Mouse (Mus musculus): ENCODE results near the gene Sgk2. TPM values are rescaled to one million over a fixed set of nuclear protein-coding genes. Genes with fewer than 3 reads are reported as not detected.
A peak's percentile ranks its signal among the peaks of the same experiment; 100 is the strongest.
"Not testable (repeated sequence)": the region's sequence is repeated elsewhere in the genome, so short reads cannot be mapped to it uniquely, and the experiment has no call there.

Gene Sgk2
- polyA plus RNA-seq, 3 experiments from 2014 or later = not detected

DNA sequence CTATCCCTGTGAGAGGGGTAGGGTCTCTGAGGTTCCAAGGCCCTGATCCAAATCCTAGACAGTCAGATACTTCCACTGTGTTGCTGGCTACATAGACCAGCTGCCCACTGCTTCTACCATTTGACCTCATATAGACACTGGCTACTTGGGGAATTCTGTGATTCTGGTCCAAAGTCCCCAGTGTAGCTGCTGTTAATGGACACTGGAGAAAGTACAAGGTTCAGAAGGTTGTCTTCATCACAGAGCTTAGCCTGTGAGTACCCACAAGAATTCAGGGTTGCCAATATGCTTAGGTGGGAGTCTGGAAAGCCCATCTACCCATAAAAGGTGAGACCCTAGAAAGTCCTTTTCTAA, 4.9 kb downstream of the Sgk2 start:
- no peak for ATAC-seq

DNA sequence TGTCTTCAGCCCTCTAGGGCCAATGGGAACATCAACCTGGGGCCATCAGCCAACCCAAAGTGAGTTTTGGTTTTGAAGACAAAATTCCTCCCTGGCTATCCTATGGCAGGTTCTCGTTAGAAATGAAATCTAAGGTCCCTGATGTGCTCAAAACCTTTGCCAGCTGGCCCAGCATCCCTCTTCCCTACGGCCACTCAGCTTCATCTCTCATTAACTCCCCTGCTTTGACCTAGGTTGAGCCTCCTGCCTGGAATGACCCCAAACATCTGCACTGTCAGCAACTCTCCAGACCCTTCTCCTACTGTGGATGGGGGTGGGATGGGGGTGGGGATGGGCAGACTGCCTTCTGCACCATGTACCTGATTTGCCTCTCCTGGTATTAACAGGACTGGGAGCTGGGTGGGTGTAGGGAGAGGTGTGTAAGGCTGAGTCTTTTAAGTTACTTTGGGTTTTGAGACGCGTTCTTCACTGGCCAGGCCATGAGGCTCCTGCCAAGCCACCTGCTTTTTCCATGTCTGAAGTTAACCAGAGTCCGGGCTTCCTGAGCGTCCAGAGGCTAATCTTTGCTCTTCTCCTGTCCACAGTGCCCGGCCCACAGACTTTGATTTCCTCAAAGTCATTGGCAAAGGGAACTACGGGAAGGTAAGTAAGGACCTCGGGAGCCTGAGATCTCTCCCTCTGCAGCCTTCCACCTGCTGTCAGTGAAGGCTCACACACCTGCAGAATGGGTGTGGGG, 6.9 kb downstream of the Sgk2 start:
- no peak for ATAC-seq

DNA sequence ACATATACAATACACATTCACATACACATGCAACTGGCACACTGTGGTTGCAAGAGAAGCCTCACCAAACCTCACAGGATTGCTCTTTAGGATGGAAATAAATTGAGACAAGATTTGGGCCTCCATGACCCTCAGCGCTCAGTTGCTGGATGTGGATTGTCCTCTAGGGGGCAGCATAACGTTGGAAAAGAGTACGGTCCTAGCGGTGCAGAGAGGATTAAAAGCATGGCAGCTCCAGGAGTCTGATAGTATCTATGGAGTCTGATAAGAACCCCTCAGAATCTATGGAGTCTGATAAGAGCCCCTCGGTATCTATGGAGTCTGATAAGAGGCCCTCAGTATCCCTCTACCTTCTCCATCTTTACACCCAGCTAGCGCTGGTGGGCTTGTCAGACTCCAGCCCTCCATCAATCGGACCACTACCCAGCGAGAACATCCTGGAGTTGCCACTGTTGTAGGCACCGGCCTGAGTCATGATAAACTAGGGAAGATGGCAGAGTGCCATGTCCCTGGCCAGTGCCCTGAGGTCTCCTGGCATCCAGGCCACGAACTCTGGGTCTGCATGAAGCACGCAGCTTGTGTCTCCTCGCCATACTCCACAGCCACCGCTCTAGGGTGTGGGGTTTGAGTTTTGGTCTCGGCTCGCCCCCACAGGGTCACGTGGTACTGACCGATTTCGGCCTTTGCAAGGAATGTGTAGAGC, 11.5 kb downstream of the Sgk2 start:
- peak; percentile 58 for ATAC-seq

DNA sequence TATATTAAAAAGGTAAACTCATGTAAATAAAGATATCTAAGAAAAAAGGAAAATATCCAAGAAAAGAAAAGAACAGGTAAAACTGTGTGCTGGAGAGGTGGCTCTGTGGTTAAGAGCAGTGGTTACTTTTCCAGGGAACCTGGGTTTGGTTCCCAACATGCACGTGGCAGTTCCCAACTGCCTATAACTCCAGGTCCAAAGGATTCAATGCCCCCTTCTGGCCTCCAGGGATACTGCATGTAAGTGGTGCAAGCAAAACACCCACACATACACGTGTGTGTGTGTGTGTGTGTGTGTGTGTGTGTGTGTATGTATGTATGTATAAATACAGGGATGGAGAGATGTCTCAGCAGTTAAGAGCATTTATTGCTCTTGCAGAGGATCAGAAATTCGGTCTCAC, 12.6 kb downstream of the Sgk2 start:
- no peak for ATAC-seq

DNA sequence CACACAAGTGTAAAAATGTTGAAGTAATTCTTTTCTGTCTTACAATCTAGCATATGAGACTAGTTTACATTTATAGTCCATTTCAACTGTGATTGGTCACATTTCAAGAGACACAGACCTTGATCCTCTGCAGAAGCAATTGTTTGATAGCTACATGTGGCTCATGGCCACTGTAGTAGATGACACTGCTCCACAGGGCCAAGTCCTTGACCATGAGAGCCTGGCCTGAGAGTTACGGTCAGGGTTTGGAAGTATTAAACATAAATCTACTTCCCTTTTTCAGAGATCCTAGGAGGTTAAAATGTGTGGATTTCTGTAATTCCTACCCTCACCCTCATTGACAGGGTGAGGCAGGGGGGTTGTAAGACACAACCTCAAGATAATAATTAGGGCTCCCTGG, 13.9 kb downstream of the Sgk2 start:
- no peak for ATAC-seq

DNA sequence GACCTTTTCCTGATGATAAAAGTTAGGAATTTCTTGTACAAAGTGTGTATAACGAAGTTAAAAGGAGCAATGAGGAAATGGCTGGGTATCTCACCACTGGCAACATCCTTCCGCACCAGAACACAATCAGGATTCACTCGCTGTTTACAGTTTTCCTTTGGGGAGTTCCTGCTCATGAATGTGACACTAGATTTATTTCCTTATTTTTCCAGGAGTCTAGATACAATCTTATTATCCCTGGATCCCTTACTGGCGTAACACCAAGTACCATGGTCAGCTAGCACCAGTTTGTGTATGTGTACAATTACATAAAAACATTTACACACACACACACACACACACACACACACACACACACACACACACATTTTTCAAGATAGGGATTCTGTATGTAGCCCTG, 20.2 kb downstream of the Sgk2 start:
- ATAC-seq = no peak

DNA sequence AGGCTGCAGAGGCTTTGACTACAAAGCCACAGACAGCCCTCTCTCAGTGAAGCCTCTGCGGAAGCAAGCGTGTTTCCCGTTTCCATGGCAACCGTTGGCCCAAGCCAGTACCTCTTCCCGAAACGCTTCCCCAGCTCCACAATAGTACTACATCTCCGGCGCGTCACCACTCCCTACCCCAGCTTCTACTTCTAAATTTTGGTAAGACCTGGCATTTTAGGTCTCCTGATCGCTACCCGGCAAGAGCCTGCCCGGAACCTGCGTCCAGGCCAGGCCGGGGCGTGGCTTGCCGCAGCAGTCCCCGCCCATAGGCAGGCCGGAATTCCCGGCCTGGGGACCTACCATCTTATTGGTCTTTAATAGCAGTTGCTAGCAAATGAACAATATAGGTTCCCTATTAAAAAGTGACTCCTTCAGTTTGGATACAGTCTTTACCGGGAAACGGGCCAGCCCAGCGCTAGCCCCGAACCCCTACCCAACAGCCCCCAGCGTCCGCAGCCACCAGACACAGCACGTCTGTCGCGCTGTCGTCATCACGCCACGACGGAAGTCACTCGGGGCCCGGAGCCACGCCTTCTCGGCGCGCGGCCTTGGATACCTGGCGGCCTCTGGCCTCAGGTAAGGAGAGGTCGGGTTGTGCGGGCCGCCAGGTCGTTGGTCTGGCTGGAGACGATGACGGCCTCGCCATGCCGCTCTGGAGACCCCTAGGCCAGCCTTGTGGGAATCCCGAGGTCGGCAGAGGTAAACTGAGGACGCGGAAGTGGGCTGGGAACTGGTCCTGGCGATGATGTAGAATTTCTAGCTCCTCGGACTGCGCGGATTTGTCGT, 30.0 kb downstream of the Sgk2 start, which contains the start of gene Ift52:
Ift52 (plus strand) TSS at position 439 of the 828 bp plus-strand sequence.
- ATAC-seq = peak; percentile 90

DNA sequence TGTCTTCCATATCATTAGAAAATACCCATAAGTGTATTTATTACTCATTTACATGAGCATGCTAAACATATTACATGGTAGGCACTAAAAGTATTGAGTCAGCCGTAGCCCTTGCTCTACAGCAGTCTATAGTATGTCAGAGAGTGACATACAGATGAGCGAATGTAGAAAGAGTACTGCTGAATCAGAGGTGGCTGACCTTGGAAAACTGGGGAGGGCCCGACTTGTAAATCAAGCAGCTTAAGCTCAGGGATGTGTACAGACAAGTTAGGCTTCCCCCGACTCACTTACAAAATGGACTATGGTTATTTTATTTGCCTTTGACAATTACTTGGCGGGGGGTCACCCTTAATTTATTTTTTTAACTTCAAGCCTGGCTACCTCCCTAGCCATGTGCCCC, 44.2 kb downstream of the Sgk2 start:
- ATAC-seq = no peak

DNA sequence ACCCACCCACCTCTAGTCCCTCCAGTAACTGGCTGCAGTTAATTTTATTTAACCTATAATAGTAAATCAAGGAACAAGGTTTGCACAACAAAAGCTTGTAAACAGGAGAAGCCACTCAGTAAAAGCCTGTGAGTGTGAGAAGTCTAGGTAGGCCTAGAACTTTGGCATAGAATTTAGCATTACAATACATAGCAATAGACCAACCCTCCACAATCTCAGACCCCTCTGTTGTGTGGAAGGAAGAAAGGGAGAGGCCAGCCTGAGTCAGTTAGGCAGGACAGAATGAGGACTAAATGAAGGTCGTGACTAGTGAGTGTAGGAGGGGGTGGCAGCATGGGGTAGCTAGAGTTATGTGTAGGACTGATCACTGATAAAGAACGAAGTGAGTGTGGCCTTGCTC, 44.6 kb downstream of the Sgk2 start:
- ATAC-seq = no peak

DNA sequence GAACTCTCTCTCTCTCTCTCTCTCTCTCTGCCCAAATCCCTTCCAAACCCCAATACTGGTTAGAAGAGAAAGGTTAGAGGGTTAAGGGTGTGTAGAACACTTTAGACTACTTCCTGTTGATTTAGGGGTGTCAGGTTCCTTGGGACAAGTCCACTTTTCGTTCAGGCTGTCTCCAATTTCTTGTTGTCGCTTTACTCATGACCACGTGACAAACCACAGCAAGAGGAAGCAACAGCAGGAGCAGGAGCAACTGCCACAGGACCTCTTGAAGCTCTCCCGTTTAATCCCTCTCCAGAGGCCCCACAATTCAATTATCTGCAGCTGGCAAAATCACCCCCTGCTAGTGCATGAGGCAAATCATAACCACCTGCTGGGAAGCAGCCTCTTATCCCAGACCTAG, 45.5 kb downstream of the Sgk2 start:
- ATAC-seq = no peak

DNA sequence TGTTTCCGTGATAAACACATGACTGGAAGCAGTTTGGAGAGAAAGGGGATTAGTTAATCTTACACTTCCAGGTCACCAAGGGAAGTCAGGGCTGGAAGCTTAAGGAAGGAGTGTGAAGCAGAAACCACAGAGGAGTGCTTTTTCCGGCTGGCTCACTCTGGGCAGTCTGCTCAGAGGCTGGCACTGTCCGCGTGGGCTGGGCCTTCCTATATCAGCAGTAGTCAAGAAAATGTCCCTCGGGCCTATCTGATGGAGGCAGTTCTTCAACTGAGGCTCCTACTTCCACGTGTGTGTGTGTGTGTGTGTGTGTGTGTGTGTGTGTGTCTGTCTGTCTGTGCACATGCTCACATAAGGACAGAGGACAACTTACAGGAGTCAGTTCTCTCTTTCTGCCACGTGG, 52.8 kb downstream of the Sgk2 start:
- no peak for ATAC-seq

DNA sequence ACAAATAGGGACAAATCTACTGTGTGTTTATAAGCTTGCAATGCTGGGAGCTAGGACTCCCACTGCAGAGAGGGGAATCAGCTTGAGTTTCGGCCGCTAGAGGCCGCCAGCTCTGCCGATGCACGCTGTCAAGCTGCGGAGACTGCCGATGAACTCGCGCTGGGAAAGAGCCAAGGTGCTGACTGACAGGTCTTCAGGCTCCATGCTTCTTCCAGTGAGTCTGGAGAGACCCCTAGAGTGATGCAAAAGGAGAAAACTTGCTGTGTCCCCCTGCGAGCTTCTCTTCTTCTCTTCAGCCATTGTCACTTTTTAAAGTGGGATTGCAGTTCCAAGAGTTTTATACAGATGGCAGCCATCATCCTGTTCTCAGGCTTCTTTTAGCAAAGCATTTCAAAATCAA, 61.0 kb downstream of the Sgk2 start:
- peak; percentile 82 for ATAC-seq

DNA sequence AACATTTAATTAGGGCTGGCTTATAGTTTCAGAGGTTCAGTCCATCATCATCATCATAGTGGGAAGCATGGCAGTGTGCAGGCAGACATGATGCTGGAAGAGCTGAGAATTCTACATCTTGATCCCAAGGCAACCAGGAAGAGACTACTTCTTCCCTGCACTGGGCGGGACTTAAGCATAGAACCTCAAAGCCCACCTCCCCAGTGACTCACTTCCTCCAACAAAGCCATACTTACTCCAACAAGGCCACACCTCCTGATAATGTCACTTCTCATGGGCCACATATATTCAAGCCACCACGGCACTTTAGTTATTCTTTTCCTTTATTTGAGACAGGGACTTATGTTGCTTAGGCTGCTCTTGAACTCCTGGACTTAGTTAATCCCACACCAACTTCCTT, 62.0 kb downstream of the Sgk2 start:
- no peak for ATAC-seq

DNA sequence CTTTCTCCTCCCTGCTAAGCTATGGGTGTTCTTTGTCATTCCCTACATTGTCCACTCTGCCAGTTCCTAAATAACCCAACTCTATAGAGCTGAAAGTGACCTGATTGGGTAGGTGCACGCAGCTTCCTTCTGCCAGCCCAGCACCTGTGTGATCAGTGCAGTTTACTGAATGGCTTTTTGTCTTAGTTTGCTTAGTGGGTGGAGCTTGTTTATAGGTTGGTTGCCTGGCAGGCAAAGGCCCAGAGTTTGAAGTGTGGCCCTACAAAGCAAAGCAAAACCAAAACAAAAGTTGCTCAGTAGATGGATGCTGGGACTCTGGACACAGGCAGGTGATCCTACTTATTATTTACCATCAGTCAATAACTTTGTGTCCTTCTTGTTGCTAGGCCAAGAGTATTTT, 64.6 kb downstream of the Sgk2 start:
- ATAC-seq = no peak

DNA sequence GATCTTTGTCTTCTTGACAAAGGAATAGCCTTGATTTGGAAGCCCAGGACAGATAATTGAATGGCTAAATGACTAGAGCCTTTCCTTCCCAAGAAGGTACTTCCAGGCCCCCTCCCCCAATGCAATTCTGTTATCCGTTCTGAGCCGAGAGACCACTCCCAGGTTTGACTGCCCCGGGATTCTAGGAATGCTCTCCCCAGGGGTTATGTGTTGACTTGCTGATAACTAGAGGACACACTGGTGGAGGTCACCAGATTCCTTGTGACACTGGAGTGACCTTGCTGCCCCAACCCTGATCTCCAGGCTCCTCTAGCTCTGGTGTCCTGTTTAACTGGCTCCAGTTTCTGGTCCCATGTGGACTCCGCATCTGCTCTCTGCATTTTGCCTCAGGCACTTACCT, 65.0 kb downstream of the Sgk2 start:
- no peak for ATAC-seq

DNA sequence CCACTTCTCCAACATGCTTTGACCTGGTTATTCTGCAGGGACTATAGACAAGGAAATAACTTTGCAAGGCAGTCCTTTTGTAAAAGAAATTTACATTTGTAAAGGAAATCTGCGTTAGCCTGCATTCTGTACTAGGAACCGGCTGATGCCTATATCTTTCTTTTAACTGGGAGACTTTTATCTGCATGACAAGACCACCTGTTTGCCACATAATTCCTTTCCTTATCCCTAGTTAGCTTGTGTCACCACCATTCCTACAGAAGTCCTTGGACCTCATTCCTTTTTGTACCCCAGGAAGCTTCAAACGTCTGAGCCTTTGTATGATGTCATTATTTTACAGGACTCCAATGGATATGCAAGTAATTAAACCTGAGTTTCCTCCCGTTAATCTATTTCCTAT, 65.7 kb downstream of the Sgk2 start:
- ATAC-seq = no peak

DNA sequence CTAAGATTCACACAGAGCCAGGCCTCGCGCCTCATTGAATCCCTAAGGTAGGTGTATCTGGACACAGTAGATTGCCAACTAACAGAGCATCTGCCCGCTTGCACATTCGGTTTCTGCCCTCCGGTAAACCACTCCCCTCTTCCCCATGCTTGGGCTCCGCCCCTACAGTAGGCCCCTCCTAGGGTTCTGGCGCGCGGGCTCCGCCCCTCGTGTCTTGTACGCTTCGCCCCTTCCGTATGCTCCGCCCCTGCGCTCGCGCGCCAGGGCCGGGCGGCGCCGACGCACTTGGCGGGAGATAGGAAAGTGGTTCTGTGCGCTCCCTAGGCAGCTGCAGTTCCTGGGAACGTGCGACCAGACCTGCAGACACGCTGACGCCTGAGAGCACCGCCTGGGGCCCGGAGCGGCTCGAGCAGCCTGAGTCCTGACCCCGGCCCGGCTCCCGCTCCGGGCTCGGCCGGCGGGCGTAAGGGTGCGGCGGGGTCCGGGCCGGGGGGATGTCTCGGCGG, 67.3 kb downstream of the Sgk2 start, which contains the start of gene Mybl2:
Mybl2 (plus strand) TSS at position 353 of the 506 bp plus-strand sequence.
- ATAC-seq = peak; percentile 100

DNA sequence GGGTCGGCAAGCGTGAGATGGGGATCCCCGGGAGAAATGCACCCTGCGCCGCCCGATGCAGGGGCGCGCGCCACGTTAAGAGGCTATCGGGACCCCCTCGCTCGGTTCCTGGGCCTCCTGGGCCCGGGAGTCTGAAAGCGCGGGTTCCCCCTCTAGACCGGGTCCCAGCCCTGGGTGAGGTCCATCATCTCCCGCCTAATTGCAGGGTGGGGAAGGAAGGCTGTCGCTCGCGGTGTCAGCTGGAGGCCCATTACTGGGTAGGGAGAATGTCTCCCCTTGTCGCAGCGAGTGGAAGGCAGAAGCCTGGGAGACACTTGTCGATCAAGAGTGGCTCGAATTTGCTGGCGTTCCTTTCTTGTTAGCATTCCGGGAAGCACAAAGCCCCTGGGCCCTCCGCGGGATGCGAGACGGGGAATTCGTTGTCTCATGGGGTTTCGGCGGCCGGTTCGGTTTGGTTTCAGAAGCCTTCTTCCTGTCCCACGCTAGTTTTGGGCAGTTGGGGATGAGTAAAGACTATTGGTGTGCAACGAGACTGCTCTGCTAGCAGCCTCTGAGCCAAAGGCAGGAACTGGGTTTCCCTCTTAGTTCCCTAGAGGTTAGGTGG, 67.9 kb downstream of the Sgk2 start:
- no peak for ATAC-seq

DNA sequence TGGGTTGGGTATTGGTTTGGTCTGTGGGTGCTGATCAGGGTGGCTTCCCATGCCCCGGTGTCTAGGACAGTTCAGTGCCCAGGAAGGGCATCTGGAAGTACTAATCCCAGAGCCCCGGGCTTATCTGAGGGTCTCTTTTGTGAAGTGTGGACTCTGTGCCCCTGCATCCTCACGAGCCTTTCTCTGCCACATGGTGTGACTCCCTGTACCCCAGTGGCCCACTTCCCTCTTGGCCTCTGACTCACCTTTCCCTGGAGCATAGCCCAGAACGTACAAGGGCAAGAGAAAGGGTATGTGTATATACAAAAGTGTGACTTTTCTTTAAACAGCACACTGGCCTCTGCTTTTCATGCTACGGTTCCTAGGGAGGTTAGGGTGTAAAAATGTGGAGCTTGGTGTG, 68.6 kb downstream of the Sgk2 start:
- ATAC-seq = no peak

DNA sequence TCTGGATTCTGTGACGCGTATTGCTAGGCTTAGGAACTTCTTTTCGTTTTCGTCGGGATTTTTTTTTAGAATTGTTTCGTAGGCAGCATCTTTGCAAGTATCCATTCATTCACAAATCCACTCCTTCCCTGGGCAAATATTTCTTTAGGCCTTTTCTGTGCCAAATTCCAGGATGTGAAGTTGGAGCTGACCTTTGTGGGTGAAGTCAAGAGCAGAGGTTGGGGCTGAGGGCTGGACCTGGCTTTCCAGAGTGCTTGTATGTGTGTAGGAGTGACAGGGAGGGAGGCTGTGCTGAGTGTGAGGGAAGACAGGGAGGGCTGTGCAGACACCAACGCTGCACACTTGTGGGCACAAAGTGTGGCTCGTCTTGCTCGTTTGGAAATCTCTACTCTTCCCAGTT, 69.5 kb downstream of the Sgk2 start:
- no peak for ATAC-seq

DNA sequence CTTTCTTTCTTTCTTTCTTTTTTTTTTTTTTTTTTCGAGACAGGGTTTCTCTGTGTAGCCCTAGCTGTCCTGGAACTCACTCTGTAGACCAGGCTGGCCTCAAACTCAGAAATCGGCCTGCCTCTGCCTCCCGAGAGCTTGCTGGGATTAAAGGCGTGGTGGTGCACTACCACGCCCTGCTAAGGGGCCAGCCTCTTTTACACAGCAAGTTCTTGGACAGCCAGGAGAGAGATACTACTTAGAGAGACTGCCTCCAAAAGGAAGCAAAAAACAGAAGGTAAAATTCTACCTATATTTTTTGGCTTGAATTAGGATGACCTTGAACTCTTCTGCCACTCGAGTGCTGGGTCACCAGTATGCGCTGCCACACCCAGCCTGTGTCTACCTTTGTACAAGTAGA, 71.9 kb downstream of the Sgk2 start:
- ATAC-seq = not testable (repeated sequence)

DNA sequence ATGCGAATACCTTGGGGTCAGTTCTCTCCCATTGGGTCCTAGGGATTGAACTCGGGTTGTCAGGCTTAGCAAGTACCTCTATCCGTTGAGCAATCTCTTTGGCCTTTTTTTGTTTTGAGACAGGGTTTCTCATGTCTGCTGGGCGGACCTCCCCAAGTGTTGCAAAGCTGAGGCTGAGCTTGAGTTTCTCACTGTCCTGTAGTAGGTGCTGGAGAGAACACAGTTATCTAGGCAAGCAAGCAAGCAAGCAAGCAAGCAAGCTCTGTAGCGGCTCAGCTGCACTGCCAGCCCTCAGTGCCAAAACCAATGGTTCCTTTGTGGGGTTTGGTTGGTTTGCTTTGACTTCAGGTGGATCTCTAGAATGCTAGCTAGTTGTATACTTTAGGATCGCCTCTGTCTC, 73.5 kb downstream of the Sgk2 start:
- ATAC-seq = no peak

Data from inflammation-experienced regulatory T-cells, adult 6 months (primary cell).